Mouse (Mus musculus) right cerebral cortex, postnatal 36 days (tissue): ENCODE data around the gene Pde10a.

ENCODE experiments used
- DNase-seq, 2 experiments: peaks; one replicate each; pipeline ENCODE4 v3.0.0; 2022; ENCODE audit warnings: low spot score in 2 of 2, mixed read lengths in 1 of 2

Gene Pde10a

DNA sequence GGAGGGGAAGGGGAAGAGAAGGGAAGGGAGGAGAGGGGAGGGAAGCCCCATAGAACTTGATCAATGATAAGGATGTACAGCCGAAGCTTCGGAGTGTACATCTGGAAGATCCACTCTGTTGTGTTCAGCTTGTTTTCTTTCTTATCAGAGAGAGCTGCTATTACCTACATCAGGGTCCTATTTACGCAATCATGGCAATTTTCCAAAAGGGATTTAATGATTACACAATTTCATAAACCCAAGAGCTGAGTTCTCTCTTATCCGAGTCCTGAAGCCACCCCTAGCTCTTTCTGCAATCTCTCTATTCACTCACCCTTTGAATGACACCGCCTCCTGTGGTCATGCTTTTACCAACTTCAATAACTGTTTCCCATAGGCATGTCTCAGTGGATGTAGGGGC, 508.3 kb downstream of the Pde10a start:
- no peak for DNase-seq

DNA sequence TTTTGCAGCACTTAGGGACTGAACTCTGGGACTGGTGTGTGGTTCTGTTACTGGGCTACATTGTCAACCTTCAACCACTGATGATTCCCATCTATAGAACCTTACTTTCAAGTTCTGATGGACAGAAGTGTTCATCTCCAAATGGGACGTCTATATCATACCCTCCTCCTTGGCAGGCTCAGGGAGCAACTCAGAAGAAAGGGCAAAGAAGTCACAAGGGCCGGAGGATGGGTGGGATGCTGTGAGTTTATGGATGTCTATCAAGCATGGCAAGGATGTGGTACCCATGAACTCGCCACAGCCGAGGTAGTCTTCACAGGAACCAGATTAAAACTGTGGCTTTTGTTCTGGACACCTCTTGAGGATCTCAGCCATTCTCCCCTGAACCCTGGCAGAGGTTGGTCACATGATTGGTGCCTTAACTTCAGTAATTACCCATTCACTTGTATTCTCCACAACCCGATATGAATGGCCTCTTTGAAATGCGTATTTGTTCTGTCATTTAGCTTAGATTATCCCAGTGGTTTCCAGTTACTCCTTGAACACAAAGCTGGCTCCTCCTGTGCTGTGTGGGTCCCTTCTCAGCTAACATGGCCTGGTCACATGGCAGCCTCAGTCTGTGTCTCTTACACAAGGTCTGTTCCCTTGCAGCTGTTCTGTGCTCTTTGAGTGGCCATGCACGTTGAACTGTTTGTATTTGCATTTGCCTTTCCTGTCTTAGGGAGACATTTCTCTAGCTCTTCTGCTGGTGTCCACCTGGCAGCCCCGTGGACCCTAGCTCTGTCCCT, 510.6 kb downstream of the Pde10a start:
- DNase-seq, result no peak
